10 mouse cellular contexts compared by ENCODE assay signal in genomic region chr11:11115031-11115647, GRCm38 (mm10). TPM values are rescaled to one million over a fixed set of nuclear protein-coding genes. Genes with fewer than 3 reads are reported as not detected.
DNase-seq lines count a peak whose midpoint lies in the region; ATAC-seq and TF ChIP-seq lines count a peak whose summit lies in the region.
"Had no signal": no experiment of that assay in that cellular context is flagged by ENCODE, and none has a peak within 500 bp of the region (broad histone marks: within the 10 kb centered on the region; RNA-seq: fewer than 3 reads in every experiment).

No protein-coding gene starts in this region.

- no peak for TF ChIP-seq POLR2A in cerebellum, adult 2 months (IDR thresholded peaks at IDR 0.05; ENCODE audit: borderline replicate concordance, insufficient read depth, low read length)

- peak overlapping the region; percentile 73 for H3K4me2 ChIP-seq in kidney, postnatal 0 days (ENCODE audit: low read length)
- peak overlapping the region; percentile 93 for H3K4me2 ChIP-seq in hindbrain, embryonic 14.5 days (replicated peaks)
- peak overlapping the region; percentile 87 for H3K4me2 ChIP-seq in neural tube, embryonic 12.5 days (replicated peaks)

- H3K36me3 ChIP-seq in kidney, postnatal 0 days (ENCODE audit: insufficient read depth, low read length) = no peaks in the 10 kb centered on the region
- H3K36me3 ChIP-seq in hindbrain, embryonic 14.5 days (replicated peaks; ENCODE audit: control insufficient read depth, insufficient read depth) = no peaks in the 10 kb centered on the region
- no peaks in the 10 kb centered on the region for H3K36me3 ChIP-seq in neural tube, embryonic 12.5 days

- peak overlapping the region; percentile 36 for H3K4me3 ChIP-seq in kidney, postnatal 0 days (replicated peaks; ENCODE audit: low read depth, low read length)
- H3K4me3 ChIP-seq in hindbrain, embryonic 14.5 days (replicated peaks; ENCODE audit: low read length) = peak overlapping the region; percentile 59
- peak overlapping the region; percentile 53 for H3K4me3 ChIP-seq in neural tube, embryonic 12.5 days
- H3K4me3 ChIP-seq in cerebellum, adult 2 months (replicated peaks; ENCODE audit: insufficient read depth, low read depth, low read length) = no peak overlapping the region

- no peak for ATAC-seq in kidney, postnatal 0 days (replicated peaks; ENCODE audit: low FRiP score, low read depth)
- ATAC-seq in hindbrain, embryonic 14.5 days (ENCODE audit: low FRiP score) = no peak
- ATAC-seq in neural tube, embryonic 12.5 days (ENCODE audit: low FRiP score, low read depth) = peak; percentile 7; the same call in 1 of the 2 replicates
- ATAC-seq: Patski had no signal

- TF ChIP-seq CTCF in kidney, postnatal 0 days (IDR thresholded peaks at IDR 0.05; ENCODE audit: low read depth) = no peak
- TF ChIP-seq CTCF in cerebellum, adult 2 months (IDR thresholded peaks at IDR 0.05; ENCODE audit: borderline replicate concordance, insufficient read depth, low read depth, low read length) = no peak

- no peak for DNase-seq in kidney, postnatal 0 days (ENCODE audit: low spot score)
- no peak for DNase-seq in kidney, postnatal 36 days
- peak; percentile 13 for DNase-seq in embryo, embryonic 11 days
- DNase-seq in hindbrain, embryonic 14.5 days (ENCODE audit: low spot score) = no peak
- no peak for DNase-seq in adrenal gland, postnatal 14 days
- DNase-seq in urinary bladder, postnatal 36 days (ENCODE audit: low spot score in 2 of 2) = no peak
- no peak for DNase-seq in cerebellum, adult 2 months

- H3K27me3 ChIP-seq in kidney, postnatal 0 days (ENCODE audit: insufficient read depth, low read length) = peaks cover 44% of the 10 kb centered on the region
- peaks cover 62% of the 10 kb centered on the region for H3K27me3 ChIP-seq in hindbrain, embryonic 14.5 days (ENCODE audit: control insufficient read depth, insufficient read depth, low read length)
- H3K27me3 ChIP-seq in neural tube, embryonic 12.5 days (replicated peaks) = peaks cover 54% of the 10 kb centered on the region
- H3K27me3 ChIP-seq in cerebellum, adult 2 months (ENCODE audit: control insufficient read depth, insufficient read depth, low read length) = peaks cover 2% of the 10 kb centered on the region

- under 1% methylated on average over 17 of the region's 17 CpGs for WGBS in kidney, postnatal 0 days
- under 1% methylated on average over 17 of the region's 17 CpGs for WGBS in hindbrain, embryonic 14.5 days
- under 1% methylated on average over 17 of the region's 17 CpGs for WGBS in neural tube, embryonic 12.5 days
- 1% methylated on average over 17 of the region's 17 CpGs for WGBS in cerebellum, adult 2 months

- H3K9ac ChIP-seq in kidney, postnatal 0 days (ENCODE audit: low read depth, low read length) = no peak overlapping the region
- H3K9ac ChIP-seq in hindbrain, embryonic 14.5 days = peak overlapping the region; percentile 68
- peak overlapping the region; percentile 56 for H3K9ac ChIP-seq in neural tube, embryonic 12.5 days

- H3K27ac ChIP-seq in kidney, postnatal 0 days = no peak overlapping the region
- no peak overlapping the region for H3K27ac ChIP-seq in hindbrain, embryonic 14.5 days
- H3K27ac ChIP-seq in neural tube, embryonic 12.5 days = no peak overlapping the region
- H3K27ac ChIP-seq in cerebellum, adult 2 months (ENCODE audit: insufficient read depth, low read length) = no peak overlapping the region
- H3K27ac ChIP-seq: macrophage had no signal

- H3K9me3 ChIP-seq in kidney, postnatal 0 days (replicated peaks; ENCODE audit: low read length) = no peaks in the 10 kb centered on the region
- H3K9me3 ChIP-seq in hindbrain, embryonic 14.5 days (ENCODE audit: control insufficient read depth, low read length) = no peaks in the 10 kb centered on the region
- no peaks in the 10 kb centered on the region for H3K9me3 ChIP-seq in neural tube, embryonic 12.5 days

- peaks cover 15% of the 10 kb centered on the region for H3K4me1 ChIP-seq in kidney, postnatal 0 days (replicated peaks; ENCODE audit: insufficient read depth, low read length)
- H3K4me1 ChIP-seq in hindbrain, embryonic 14.5 days (replicated peaks; ENCODE audit: control insufficient read depth, insufficient read depth, low read length) = 0 out of 2 replicates have a peak, but pooled peaks cover 17% of the 10 kb centered on the region
- peaks cover 28% of the 10 kb centered on the region; the same call in 1 of the 2 replicates for H3K4me1 ChIP-seq in neural tube, embryonic 12.5 days
- no peaks in the 10 kb centered on the region; the same call in 1 of the 2 replicates for H3K4me1 ChIP-seq in cerebellum, adult 2 months (ENCODE audit: control insufficient read depth, insufficient read depth, low read length)

RNA-seq across cellular contexts. Expression of gene Vwc2, which starts 1.1 kb away (rescaled TPM):
- polyA plus RNA-seq in kidney, postnatal 0 days (2015; fragmentation: Nextera tagmentation; extraction: Ambion mirVana) = 1.1 and 1.7 TPM in 2 replicates
- polyA plus RNA-seq in hindbrain, embryonic 14.5 days (2014; fragmentation: Nextera tagmentation; extraction: Ambion mirVana) = 12.0 and 13.0 TPM in 2 replicates
- polyA plus RNA-seq in neural tube, embryonic 12.5 days (2016; fragmentation: Nextera tagmentation; extraction: Ambion mirVana) = 1.5 and 2.5 TPM in 2 replicates
- not detected in 2 replicates for total RNA-seq in adrenal gland, postnatal 14 days (2021)
- 7.7 and 11.8 TPM in 2 replicates for polyA plus RNA-seq in cerebellum, adult 2 months (2012; rRNA removed)
- polyA plus RNA-seq: macrophage, Patski had no signal
